Mouse (Mus musculus) CH12.LX (cell line): ENCODE measurements around the gene Pomp. TPM values are rescaled to one million over a fixed set of nuclear protein-coding genes. Genes with fewer than 3 reads are reported as not detected.

Experiments
- DNase-seq: peaks from one replicate; pipeline ENCODE4 v3.0.0-alpha.2; 2013; ENCODE audit errors: extremely low read depth
- H3K27ac ChIP-seq: 2 replicates; pipeline ENCODE4 v1.5.1; 2012; ENCODE audit warnings: low read depth, mild to moderate bottlenecking, control low read depth, moderate library complexity; ENCODE audit not compliant: insufficient read depth
- H3K27me3 ChIP-seq: replicated peaks from 2 replicates; pipeline ENCODE3; 2012; ENCODE audit warnings: inconsistent platforms
- H3K36me3 ChIP-seq, 2 experiments: replicated peaks in 1 of 2; 2 replicates each; pipeline versions ENCODE3 to v1.6.1; 2012; ENCODE audit warnings: inconsistent platforms in 1 of 2, low read length in 1 of 2, mild to moderate bottlenecking in 1 of 2, mixed read lengths in 1 of 2, moderate library complexity in 1 of 2; ENCODE audit not compliant: control insufficient read depth in 1 of 2, insufficient read depth in 1 of 2
- H3K4me1 ChIP-seq, 2 experiments: 2 replicates each; pipeline ENCODE4 v1.6.1; 2012; ENCODE audit warnings: inconsistent platforms in 1 of 2, moderate library complexity in 1 of 2; ENCODE audit not compliant: insufficient read depth in 2 of 2, control insufficient read depth in 1 of 2
- H3K4me2 ChIP-seq: 2 replicates; pipeline ENCODE4 v1.6.1; 2012; ENCODE audit warnings: low read depth, mild to moderate bottlenecking, control low read depth; ENCODE audit not compliant: poor library complexity, insufficient read depth, severe bottlenecking
- H3K4me3 ChIP-seq, 3 experiments: fragments of 150-350 bp in 1 of 3; sonication (generic) in 1 of 3; replicated peaks in 1 of 3; 2 replicates each; pipeline versions ENCODE3 to v1.5.1; 2011 to 2012; ENCODE audit warnings: low read depth in 2 of 3, low read length in 2 of 3, mild to moderate bottlenecking in 2 of 3, moderate library complexity in 2 of 3, control low read depth in 1 of 3, improper control_type of control experiment in 1 of 3, inconsistent platforms in 1 of 3, mixed read lengths in 1 of 3; ENCODE audit not compliant: poor library complexity in 1 of 3
- H3K79me2 ChIP-seq: replicated peaks from 2 replicates; pipeline ENCODE4 v1.6.1; 2012; ENCODE audit warnings: mild to moderate bottlenecking, moderate library complexity; ENCODE audit not compliant: control insufficient read depth, poor library complexity, insufficient read depth, severe bottlenecking; ENCODE audit errors: extremely low read depth
- H3K9ac ChIP-seq: 2 replicates; pipeline ENCODE4 v1.6.1; 2012; ENCODE audit warnings: low read depth, mild to moderate bottlenecking, control low read depth, moderate library complexity; ENCODE audit not compliant: insufficient read depth
- H3K9me3 ChIP-seq: replicated peaks from 2 replicates; pipeline ENCODE3; 2012; ENCODE audit warnings: low read length, inconsistent platforms, mixed read lengths
- CHD2 ChIP-seq: IDR thresholded peaks from 2 replicates; pipeline ENCODE4 v1.6.1; 2011; ENCODE audit warnings: low read length, improper control_type of control experiment
- E2F4 ChIP-seq: IDR thresholded peaks from 2 replicates; pipeline ENCODE4 v1.6.1; 2011; ENCODE audit warnings: low read depth, low read length, improper control_type of control experiment; ENCODE audit not compliant: insufficient replicate concordance
- ELF1 ChIP-seq: IDR thresholded peaks from 2 replicates; pipeline ENCODE4 v1.6.1; 2014; ENCODE audit warnings: low read depth, mild to moderate bottlenecking, inconsistent platforms, low read length, improper control_type of control experiment
- EP300 ChIP-seq: IDR thresholded peaks from 2 replicates; pipeline ENCODE4 v1.6.1; 2011; ENCODE audit warnings: low read length, improper control_type of control experiment
- HCFC1 ChIP-seq: IDR thresholded peaks from 2 replicates; pipeline ENCODE4 v1.6.1; 2012; ENCODE audit warnings: low read depth, mild to moderate bottlenecking, inconsistent platforms, low read length, improper control_type of control experiment
- JUN ChIP-seq: IDR thresholded peaks from 2 replicates; pipeline ENCODE4 v1.6.1; 2011; ENCODE audit warnings: low read depth, mild to moderate bottlenecking, low read length, improper control_type of control experiment, moderate library complexity; ENCODE audit not compliant: insufficient read depth
- JUND ChIP-seq: conservative IDR thresholded peaks from 2 replicates; pipeline ENCODE4 v1.6.1; 2011; ENCODE audit warnings: low read depth, low read length, improper control_type of control experiment
- KAT2A ChIP-seq: IDR thresholded peaks from 2 replicates; pipeline ENCODE4 v1.6.1; 2012; ENCODE audit warnings: low read length, improper control_type of control experiment, inconsistent platforms; ENCODE audit not compliant: insufficient replicate concordance
- MEF2A ChIP-seq: IDR thresholded peaks from 2 replicates; pipeline ENCODE4 v1.6.1; 2014; ENCODE audit warnings: low read depth, mild to moderate bottlenecking, inconsistent platforms, low read length, improper control_type of control experiment, borderline replicate concordance
- MXI1 ChIP-seq: IDR thresholded peaks from 2 replicates; pipeline ENCODE4 v1.6.1; 2011; ENCODE audit warnings: mild to moderate bottlenecking, low read depth, low read length, improper control_type of control experiment
- MYC ChIP-seq: IDR thresholded peaks from 2 replicates; pipeline ENCODE4 v1.6.1; 2011; ENCODE audit warnings: low read depth, mild to moderate bottlenecking, improper control_type of control experiment, low read length
- NELFE ChIP-seq: IDR thresholded peaks from 2 replicates; pipeline ENCODE4 v1.6.1; 2011; ENCODE audit warnings: low read depth, low read length, improper control_type of control experiment
- PAX5 ChIP-seq: IDR thresholded peaks from 2 replicates; pipeline ENCODE4 v1.6.1; 2012; ENCODE audit warnings: low read length, inconsistent platforms, mixed read lengths
- POLR2A ChIP-seq: IDR thresholded peaks from 2 replicates; pipeline ENCODE4 v1.6.1; 2011; ENCODE audit warnings: low read depth, mild to moderate bottlenecking, improper control_type of control experiment, low read length
- RAD21 ChIP-seq: IDR thresholded peaks from 2 replicates; pipeline ENCODE4 v1.6.1; 2011; ENCODE audit warnings: low read depth, mild to moderate bottlenecking, low read length, improper control_type of control experiment, moderate library complexity
- RCOR1 ChIP-seq: conservative IDR thresholded peaks from 2 replicates; pipeline ENCODE4 v1.6.1; 2012; ENCODE audit warnings: low read depth, mild to moderate bottlenecking, inconsistent platforms, low read length, improper control_type of control experiment
- SIN3A ChIP-seq: IDR thresholded peaks from 2 replicates; pipeline ENCODE4 v1.6.1; 2012; ENCODE audit warnings: low read length, improper control_type of control experiment, inconsistent platforms
- SMC3 ChIP-seq: IDR thresholded peaks from 2 replicates; pipeline ENCODE4 v1.6.1; 2011; ENCODE audit warnings: low read depth, low read length, improper control_type of control experiment
- TBP ChIP-seq: conservative IDR thresholded peaks from 2 replicates; pipeline ENCODE4 v1.6.1; 2011; ENCODE audit warnings: low read depth, low read length, improper control_type of control experiment
- TCF12 ChIP-seq: IDR thresholded peaks from 2 replicates; pipeline ENCODE4 v1.6.1; 2014; ENCODE audit warnings: low read depth, mild to moderate bottlenecking, inconsistent platforms, low read length, improper control_type of control experiment
- UBTF ChIP-seq: IDR thresholded peaks from 2 replicates; pipeline ENCODE4 v1.6.1; 2012; ENCODE audit warnings: low read depth, mild to moderate bottlenecking, inconsistent platforms, low read length, improper control_type of control experiment, moderate library complexity
- USF1 ChIP-seq: IDR thresholded peaks from 2 replicates; pipeline ENCODE4 v1.6.1; 2014; ENCODE audit warnings: low read depth, mild to moderate bottlenecking, inconsistent platforms, low read length, improper control_type of control experiment
- ZMIZ1 ChIP-seq: IDR thresholded peaks from 2 replicates; pipeline ENCODE4 v1.6.1; 2012; ENCODE audit warnings: low read depth, mild to moderate bottlenecking, inconsistent platforms, low read length, improper control_type of control experiment
- dilution Hi-C: fragments of 300-500 bp; cut with MboI; formaldehyde crosslinking; loops from 2 replicates; pipeline ENCODE4 v1.14.3; 2020; ENCODE audit warnings: low sequenced_read_pairs; ENCODE audit not compliant: extremely low pct_unique_long_range_greater_than_20kb, extremely low pct_ligation_motif_present
- in situ Hi-C: fragments of 300-500 bp; cut with MboI; formaldehyde crosslinking; loops from 3 replicates; pipeline ENCODE4 v1.14.3; 2019; ENCODE audit warnings: low sequenced_read_pairs, low pct_ligation_motif_present, low pct_unique_long_range_greater_than_20kb, mixed read lengths
- polyA plus RNA-seq: library from polyadenylated mRNA; unstranded; fragments of >175 nt; gene quantifications from 2 replicates; pipeline ENCODE4 v1.2.1, GENCODE M21; 2012; ENCODE audit warnings: low read depth; ENCODE audit not compliant: insufficient read length
- total RNA-seq, 2 experiments: library from RNA; depleted of rRNA; stranded (reverse); fragments of 300-350 nt in 1 of 2; fragments of >200 nt in 1 of 2; gene quantifications; 2 replicates each; pipeline ENCODE4 v1.2.3; 2012 to 2014

Gene Pomp
- total and polyA plus RNA-seq, 3 experiments: 164 to 618 (median 303) TPM

- Histone ChIP-seq H3K4me3 (no peak overlapping the region), H3K4me2 (no peak overlapping the region), H3K36me3 (peaks cover 42 to 71% of the 10 kb centered on the region in 2 experiments), H3K79me2 (no peaks in the 10 kb centered on the region)
- in situ Hi-C loops: no loop called here
- TF ChIP-seq ZMIZ1: no peak
- TF ChIP-seq, all 38 proteins: peak for 0
- Histone ChIP-seq H3K9ac (no peak overlapping the region), H3K4me1 (peaks cover 3 to 10% of the 10 kb centered on the region in 2 experiments), H3K27me3 (no peaks in the 10 kb centered on the region), H3K27ac (no peak overlapping the region), H3K9me3 (peaks cover 6% of the 10 kb centered on the region)
- DNase-seq: no peak
- dilution Hi-C loops: no loop called here
Observed at GRCm38 (mm10) chr5:147883581-147883980, 23.3 kb downstream of the Pomp start.

- H3K9ac ChIP-seq: no peak overlapping the region
- H3K79me2 ChIP-seq: no peaks in the 10 kb centered on the region
- no peak overlapping the region for H3K4me2 ChIP-seq
- H3K27me3 ChIP-seq: no peaks in the 10 kb centered on the region
- dilution Hi-C loops: no loop called here
- H3K27ac ChIP-seq: no peak overlapping the region
- no peak overlapping the region for H3K4me3 ChIP-seq
- peaks cover 2 to 18% of the 10 kb centered on the region in 2 experiments for H3K4me1 ChIP-seq
- DNase-seq: no peak
- peaks cover 16 to 51% of the 10 kb centered on the region in 2 experiments for H3K36me3 ChIP-seq
- no peak for TF ChIP-seq SIN3A
- no peak for TF ChIP-seq MXI1
- TF ChIP-seq EP300: no peak
- no peak for TF ChIP-seq RCOR1
- TF ChIP-seq TCF12: no peak
- no peak for TF ChIP-seq JUN
- TF ChIP-seq E2F4: no peak
- no peak for TF ChIP-seq RAD21
- no peak for TF ChIP-seq PAX5
- no peaks in the 10 kb centered on the region for H3K9me3 ChIP-seq
- in situ Hi-C loops: no loop called here
Observed at GRCm38 (mm10) chr5:147888313-147889297, 28.3 kb downstream of the Pomp start.

- H3K9ac ChIP-seq: no peak overlapping the region
- dilution Hi-C loops: no loop called here
Observed at GRCm38 (mm10) chr5:147892735-147893134, 32.5 kb downstream of the Pomp start.

More at GRCm38 (mm10) chr5:147892735-147893134, 32.5 kb downstream of the Pomp start:
- Histone ChIP-seq H3K4me2 (no peak overlapping the region), H3K27ac (no peak overlapping the region), H3K27me3 (no peaks in the 10 kb centered on the region), H3K9me3 (no peaks in the 10 kb centered on the region), H3K36me3 (peaks cover 3 to 22% of the 10 kb centered on the region in 2 experiments), H3K4me3 (no peak overlapping the region), H3K4me1 (peaks cover 7 to 34% of the 10 kb centered on the region in 2 experiments; a peak in 3 of 4 replicates), H3K79me2 (no peaks in the 10 kb centered on the region)
- in situ Hi-C loops: no loop called here
- no peak for TF ChIP-seq JUND
- no peak for TF ChIP-seq SIN3A
- no peak for TF ChIP-seq UBTF
- TF ChIP-seq TBP: no peak
- TF ChIP-seq KAT2A: no peak
- no peak for TF ChIP-seq TCF12
- no peak for TF ChIP-seq POLR2A
- no peak for TF ChIP-seq USF1
- TF ChIP-seq CHD2: no peak
- no peak for TF ChIP-seq ELF1
- no peak for TF ChIP-seq MYC
- TF ChIP-seq SMC3: no peak
- no peak for TF ChIP-seq ZMIZ1
- TF ChIP-seq MEF2A: no peak
- TF ChIP-seq JUN: no peak
- TF ChIP-seq HCFC1: no peak
- no peak for TF ChIP-seq RCOR1
- TF ChIP-seq MXI1: no peak
- no peak for TF ChIP-seq NELFE
- DNase-seq: no peak
